Mouse (Mus musculus) lung, adult 2 months (tissue): ENCODE data around the gene Znhit3. TPM values are rescaled to one million over a fixed set of nuclear protein-coding genes. Genes with fewer than 3 reads are reported as not detected.
"Not testable (repeated sequence)": the region's sequence is repeated elsewhere in the genome, so short reads cannot be mapped to it uniquely, and the experiment has no call there.

Experiments
- DNase-seq: peaks from one replicate; pipeline ENCODE4 v3.0.0; 2022
- H3K4me1 ChIP-seq: fragments of 200-500 bp; 2 replicates; pipeline ENCODE4 v1.6.1; 2011; ENCODE audit warnings: low read length; ENCODE audit not compliant: control insufficient read depth, insufficient read depth
- H3K4me3 ChIP-seq: fragments of 200-500 bp; replicated peaks from 2 replicates; pipeline ENCODE3; 2011; ENCODE audit warnings: low read depth, mild to moderate bottlenecking, control low read depth, low read length; ENCODE audit errors: extremely low read depth
- CTCF ChIP-seq: fragments of 200-500 bp; IDR thresholded peaks from 2 replicates; pipeline ENCODE4 v1.5.1; 2011; ENCODE audit warnings: mild to moderate bottlenecking, low read length, control low read depth; ENCODE audit not compliant: insufficient read depth
- POLR2A ChIP-seq: fragments of 200-500 bp; IDR thresholded peaks from 2 replicates; pipeline ENCODE4 v1.6.1; 2011; ENCODE audit warnings: low read depth, mild to moderate bottlenecking, control low read depth, low read length, borderline replicate concordance; ENCODE audit errors: extremely low read depth
- WGBS: fragments of 180-500 bp; shearing (Covaris S2); methylation state at CpG from one replicate; pipeline ENCODE4 v1.1.7; 2018; 5-methylcytosine and 5-hydroxymethylcytosine counted together
- polyA plus RNA-seq: library from polyadenylated mRNA; depleted of rRNA; stranded (reverse); fragments of >200 nt; gene quantifications from 2 replicates; pipeline ENCODE4 v1.2.3, GENCODE M21; 2012

Znhit3 gene
- polyA plus RNA-seq, 1 experiment, result 7.7 TPM

DNA sequence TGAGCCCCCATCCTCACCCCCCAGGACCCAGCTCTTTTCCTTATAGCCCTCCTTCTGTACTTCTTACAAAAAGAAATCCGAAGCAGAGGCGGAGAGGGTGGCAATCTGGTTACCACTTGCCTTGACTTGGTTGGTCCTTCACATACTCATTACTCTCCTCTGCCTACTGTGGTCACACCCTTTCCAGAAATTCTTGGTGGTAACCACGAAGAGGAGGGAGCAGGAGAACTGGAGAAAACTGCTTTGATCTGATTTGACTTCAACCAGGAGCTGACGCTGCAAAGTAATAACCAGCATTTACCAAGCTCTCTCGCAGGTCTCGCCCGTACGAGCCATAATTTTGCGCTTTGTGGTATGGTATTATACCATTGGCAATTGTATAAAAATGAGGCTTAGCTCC is 35.2 kb downstream of the Znhit3 start:
- TF ChIP-seq CTCF, result no peak
- TF ChIP-seq POLR2A, result no peak
- 47% methylated on average over 9 of the region's 9 CpGs for WGBS
- DNase-seq, result no peak

DNA sequence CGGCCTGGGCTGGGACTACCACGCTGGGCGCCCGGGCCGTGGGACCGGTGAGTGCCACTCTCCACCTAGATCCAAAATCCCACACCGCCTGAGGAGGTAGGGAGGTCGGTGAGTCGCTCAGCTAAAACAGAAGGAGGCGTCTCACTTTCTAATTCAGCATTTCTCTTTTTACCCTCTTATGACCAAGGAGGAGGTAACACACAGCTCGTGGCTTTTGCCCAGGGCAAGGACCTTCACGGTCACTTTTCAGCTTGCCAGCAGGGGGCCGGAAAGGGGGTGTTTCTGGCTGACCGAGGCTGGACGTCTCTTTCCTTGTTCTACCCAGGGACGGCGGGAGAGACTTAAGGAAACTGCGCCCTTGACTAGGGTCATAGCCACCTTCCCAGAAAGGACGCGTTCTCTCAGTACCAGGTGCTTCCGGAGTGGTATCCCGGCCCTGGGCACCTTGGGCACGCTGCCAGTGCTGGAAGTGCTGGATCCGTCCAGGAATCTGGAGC is 35.7 kb downstream of the Znhit3 start:
- no peak for DNase-seq
- Histone ChIP-seq H3K4me1 (peaks cover 5% of the 10 kb centered on the region; the same call in 1 of the 2 replicates), H3K4me3 (peak overlapping the region; percentile 90)
- under 1% methylated on average over 24 of the region's 24 CpGs for WGBS
- TF ChIP-seq POLR2A, result no peak
- TF ChIP-seq CTCF, result peak; percentile 32; the same call in 1 of the 2 replicates

More for the DNA sequence above, 35.2 kb downstream of the Znhit3 start:
- H3K4me3 ChIP-seq, result peak overlapping the region; percentile 90
- peaks cover 5% of the 10 kb centered on the region; the same call in 1 of the 2 replicates for H3K4me1 ChIP-seq

DNA sequence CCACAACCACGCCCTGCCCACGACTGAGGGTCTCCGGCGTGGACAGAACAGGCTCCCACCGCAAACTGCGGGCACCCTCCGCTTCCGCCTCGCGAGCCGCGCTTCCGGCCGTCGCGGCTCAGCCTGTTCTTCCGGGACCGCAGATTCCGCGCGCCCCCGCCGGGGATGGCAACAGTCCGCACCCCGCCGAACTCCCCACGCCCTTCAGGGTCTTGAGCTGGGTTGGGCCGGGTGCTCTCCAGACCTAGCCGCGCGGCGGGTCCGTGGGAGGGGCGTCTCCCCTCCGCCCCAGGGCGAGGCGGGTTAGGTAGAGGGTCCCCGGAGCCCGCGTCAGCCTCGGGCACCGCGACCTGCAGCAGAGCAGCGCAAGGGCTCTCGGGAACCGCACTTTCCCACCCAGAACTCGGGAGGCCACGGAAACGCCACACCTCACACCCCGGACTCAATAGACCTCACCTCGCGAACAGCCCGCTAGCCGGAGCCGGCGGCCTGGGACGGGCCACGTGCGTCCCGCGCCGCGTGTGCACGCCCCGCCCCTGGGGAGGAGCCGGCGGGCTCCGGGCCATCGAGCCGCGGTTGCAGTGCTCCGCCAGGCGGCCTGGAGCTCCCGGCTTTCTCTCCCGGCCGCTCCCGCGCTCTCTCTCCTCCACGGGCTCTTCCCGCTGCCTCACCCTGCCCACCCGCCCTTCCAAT is 36.2 kb downstream of the Znhit3 start, which contains the start of the genes Myo19 and Pigw:
Gene Myo19, plus strand, starts transcription at position 377 of the 693 bp plus-strand sequence.
Gene Pigw, minus strand, starts transcription at position 514 of the 693 bp plus-strand sequence.
- peaks cover 5% of the 10 kb centered on the region; the same call in 1 of the 2 replicates for H3K4me1 ChIP-seq
- peak; percentile 73 for TF ChIP-seq POLR2A
- TF ChIP-seq CTCF, result no peak
- under 1% methylated on average over 76 of the region's 81 CpGs for WGBS
- H3K4me3 ChIP-seq, result peak within 1 kb of the TSS; percentile 90
- peak; percentile 78 for DNase-seq

DNA sequence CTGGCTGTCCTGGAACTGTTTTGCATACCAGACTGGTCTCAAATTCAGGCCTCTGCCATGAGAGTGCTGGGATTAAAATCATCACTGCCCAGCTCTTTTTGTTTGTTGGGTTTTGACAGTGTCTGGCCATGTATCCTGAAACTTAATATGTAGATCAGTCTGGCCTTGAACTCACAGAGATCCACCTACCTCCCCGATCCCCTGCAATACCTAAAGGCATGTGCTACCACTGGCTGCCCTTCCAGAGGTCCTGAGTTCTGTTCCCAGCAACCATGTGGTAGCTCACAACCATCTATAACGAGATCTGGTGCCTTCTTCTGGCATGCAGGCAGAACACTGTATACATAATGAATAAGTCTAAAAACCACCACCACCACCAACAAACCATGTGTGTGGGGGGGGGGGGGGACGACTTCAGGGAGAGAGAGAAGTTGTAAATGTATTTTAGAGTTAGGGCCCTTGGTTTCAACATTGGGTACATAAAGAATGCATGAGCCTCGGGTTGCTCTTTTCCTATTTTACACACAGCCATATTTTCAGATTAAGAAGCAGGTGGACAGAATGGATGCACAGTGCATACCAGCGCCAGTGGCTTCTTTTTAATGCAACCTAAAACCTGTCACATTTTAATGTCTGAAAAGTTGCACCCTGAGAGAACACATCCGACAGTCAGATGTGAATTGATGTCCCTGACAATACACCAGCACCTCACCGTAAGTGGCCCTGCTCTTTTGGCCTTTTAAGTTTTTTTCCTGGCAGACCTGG is 37.0 kb downstream of the Znhit3 start:
- WGBS, result 14% methylated on average over 7 of the region's 7 CpGs
- Histone ChIP-seq H3K4me1 (peaks cover 5% of the 10 kb centered on the region; the same call in 1 of the 2 replicates), H3K4me3 (peak overlapping the region; percentile 90)
- no peak for DNase-seq
- TF ChIP-seq POLR2A (no peak), CTCF (no peak)

DNA sequence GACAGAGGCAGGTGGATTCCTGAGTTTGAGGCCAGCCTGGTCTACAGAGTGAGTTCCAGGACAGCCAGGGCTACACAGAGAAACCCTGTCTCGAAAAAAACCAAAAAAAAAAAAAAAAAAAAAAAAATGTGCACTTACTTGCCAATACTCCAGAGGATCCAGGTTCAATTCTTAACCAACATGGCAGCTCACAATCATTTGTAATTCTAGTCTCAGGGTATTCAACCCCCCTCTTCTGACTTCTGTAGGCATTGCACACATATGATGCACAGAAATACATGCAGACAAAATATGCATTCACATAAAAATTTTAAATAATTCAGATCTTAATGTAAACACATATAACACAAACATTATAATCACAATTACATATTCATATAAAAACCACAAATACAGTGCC is 40.1 kb downstream of the Znhit3 start:
- WGBS, result 50% methylated on average over 1 of the region's 1 CpGs

DNA sequence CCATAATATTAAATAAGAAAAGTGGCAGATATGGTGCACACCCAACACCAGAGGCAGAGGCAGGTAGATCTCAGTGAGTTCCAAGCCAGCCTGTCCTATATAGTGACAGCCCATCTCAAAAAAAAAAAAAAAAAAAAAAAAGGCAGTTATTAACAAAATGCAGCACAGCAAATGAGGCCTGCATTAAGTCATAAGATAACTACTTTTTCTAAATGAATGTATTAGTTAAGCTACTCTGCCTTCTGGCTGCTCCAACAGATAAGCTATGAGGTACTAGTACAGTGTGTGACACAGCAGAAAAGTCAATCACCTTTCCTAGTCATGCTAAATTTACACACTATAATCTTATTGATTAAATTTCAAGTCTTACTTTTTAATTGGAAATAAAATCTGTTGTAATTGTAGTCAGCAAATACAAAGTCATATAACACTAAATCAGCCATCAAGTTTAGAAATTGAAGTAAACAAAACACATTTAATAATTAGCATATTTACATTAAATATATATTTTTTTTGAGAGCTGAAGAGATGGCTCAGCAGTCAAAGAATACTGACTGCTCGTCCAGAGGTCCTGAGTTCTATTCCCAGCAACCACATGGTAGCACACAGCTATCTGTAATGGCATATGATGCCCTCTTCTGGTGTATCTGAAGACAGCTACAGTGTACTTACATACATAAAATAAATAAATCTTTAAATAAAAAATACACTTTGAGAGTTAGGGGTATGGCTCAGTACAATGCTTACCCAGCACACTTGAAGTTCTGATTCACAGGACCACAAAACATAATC is 42.9 kb downstream of the Znhit3 start:
- DNase-seq, result no peak
- Histone ChIP-seq H3K4me3 (no peak overlapping the region), H3K4me1 (peaks cover 8% of the 10 kb centered on the region)
- TF ChIP-seq POLR2A, result no peak
- no peak for TF ChIP-seq CTCF
- 74% methylated on average over 1 of the region's 1 CpGs for WGBS

More for the DNA sequence above, 40.1 kb downstream of the Znhit3 start:
- not testable (repeated sequence) for H3K4me1 ChIP-seq, H3K4me3 ChIP-seq, DNase-seq

DNA sequence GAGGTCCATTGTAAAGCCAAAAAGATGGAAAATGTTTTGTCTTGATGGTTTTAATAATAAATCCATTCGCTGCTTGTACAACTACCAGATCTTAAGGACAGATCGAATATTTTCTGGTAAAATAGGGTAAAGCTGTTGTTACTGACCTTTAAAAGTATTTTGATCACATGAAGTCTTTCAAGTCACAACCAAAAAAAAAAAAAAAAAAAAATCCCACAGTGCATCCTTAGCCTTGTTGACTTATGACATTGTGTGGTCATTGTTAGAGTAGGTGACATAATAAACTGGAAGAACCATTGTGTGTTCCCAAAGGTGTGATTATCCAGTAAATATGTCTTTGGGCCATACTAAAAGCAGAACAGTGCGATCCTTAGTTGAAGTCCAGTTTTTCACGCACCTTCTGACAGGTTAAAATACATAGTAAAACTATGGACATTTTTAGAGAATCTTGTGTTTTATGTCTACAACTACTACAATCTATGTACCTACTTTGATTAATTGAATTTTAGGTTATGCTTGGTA is 44.6 kb downstream of the Znhit3 start:
- no peak for DNase-seq
- 58% methylated on average over 4 of the region's 4 CpGs for WGBS
- TF ChIP-seq POLR2A (no peak), CTCF (no peak)
- H3K4me3 ChIP-seq, result peak overlapping the region; percentile 75
- peaks cover 8% of the 10 kb centered on the region for H3K4me1 ChIP-seq

DNA sequence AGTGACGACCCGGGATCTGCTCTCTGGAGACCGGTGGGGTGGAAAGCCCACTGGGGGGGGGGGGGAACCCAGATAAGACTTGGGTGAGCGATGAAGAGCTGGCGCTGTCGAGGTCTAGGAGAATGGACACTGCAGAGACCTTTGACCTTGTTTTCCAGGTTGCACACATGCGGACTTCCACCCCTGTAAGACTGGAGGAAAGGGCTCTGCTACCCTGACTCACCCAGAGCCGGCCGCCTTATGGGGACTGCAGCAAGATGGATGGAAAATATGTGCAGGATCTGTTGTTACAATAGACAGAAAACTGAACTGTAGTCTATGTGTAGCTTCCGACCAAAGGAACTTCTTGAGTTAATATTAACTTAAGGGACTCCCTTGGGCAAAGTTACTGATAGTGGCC is 45.1 kb downstream of the Znhit3 start:
- no peak for TF ChIP-seq POLR2A
- peak overlapping the region; percentile 75 for H3K4me3 ChIP-seq
- 0% methylated on average over 10 of the region's 10 CpGs for whole genome bisulfite sequencing
- DNase-seq, result no peak
- H3K4me1 ChIP-seq, result peaks cover 8% of the 10 kb centered on the region
